Mouse (Mus musculus) ES-E14 (cell line): ENCODE data around the gene Plbd2. TPM values are rescaled to one million over a fixed set of nuclear protein-coding genes. Genes with fewer than 3 reads are reported as not detected.
A peak's percentile ranks its signal among the peaks of the same experiment; 100 is the strongest.
"Not testable (repeated sequence)": the region's sequence is repeated elsewhere in the genome, so short reads cannot be mapped to it uniquely, and the experiment has no call there.

Source experiments
- DNase-seq: peaks from one replicate; pipeline ENCODE4 v3.0.0-alpha.2; 2013; ENCODE audit warnings: low read depth, low spot score
- H3K27ac ChIP-seq: 2 replicates; pipeline ENCODE4 v1.5.1; 2012; ENCODE audit warnings: low read depth, mild to moderate bottlenecking, low read length, moderate library complexity, mixed read lengths; ENCODE audit not compliant: poor library complexity, insufficient read depth, severe bottlenecking
- H3K36me3 ChIP-seq: 2 replicates; pipeline ENCODE4 v1.6.1; 2012; ENCODE audit warnings: mild to moderate bottlenecking, low read length, moderate library complexity, mixed read lengths; ENCODE audit not compliant: control insufficient read depth, poor library complexity, insufficient read depth, severe bottlenecking
- H3K4me1 ChIP-seq, 2 experiments: fragments of 150-350 bp in 1 of 2; sonication (generic) in 1 of 2; 2 replicates each; pipeline ENCODE4 v1.6.1; 2012; ENCODE audit warnings: low read length in 2 of 2, mild to moderate bottlenecking in 1 of 2, mixed read lengths in 1 of 2; ENCODE audit not compliant: control insufficient read depth in 2 of 2, insufficient read depth in 2 of 2, poor library complexity in 1 of 2
- H3K4me3 ChIP-seq, 2 experiments: fragments of 150-350 bp in 1 of 2; sonication (generic) in 1 of 2; 2 replicates each; pipeline ENCODE4 v1.5.1; 2012; ENCODE audit warnings: low read length in 2 of 2, low read depth in 1 of 2, mild to moderate bottlenecking in 1 of 2, mixed read lengths in 1 of 2; ENCODE audit not compliant: insufficient read depth in 1 of 2, poor library complexity in 1 of 2, severe bottlenecking in 1 of 2
- H3K9ac ChIP-seq: 2 replicates; pipeline ENCODE4 v1.6.1; 2012; ENCODE audit warnings: low read depth, mild to moderate bottlenecking, low read length, mixed read lengths; ENCODE audit not compliant: poor library complexity, insufficient read depth, severe bottlenecking
- H3K9me3 ChIP-seq: fragments of 150-350 bp; sonication (generic); 2 replicates; pipeline ENCODE4 v1.6.1; 2012; ENCODE audit warnings: low read depth, mild to moderate bottlenecking, low read length; ENCODE audit not compliant: control insufficient read depth, insufficient read depth
- CHD2 ChIP-seq: IDR thresholded peaks from 2 replicates; pipeline ENCODE4 v1.6.1; 2014; ENCODE audit warnings: mild to moderate bottlenecking, low read depth, low read length, inconsistent platforms
- HCFC1 ChIP-seq: IDR thresholded peaks from 2 replicates; pipeline ENCODE4 v1.6.1; 2012; ENCODE audit warnings: low read length, inconsistent platforms, borderline replicate concordance; ENCODE audit not compliant: insufficient read depth
- MAFK ChIP-seq: IDR thresholded peaks from 2 replicates; pipeline ENCODE4 v1.6.1; 2014; ENCODE audit warnings: mild to moderate bottlenecking, low read depth, low read length, inconsistent platforms; ENCODE audit not compliant: insufficient read depth
- ZC3H11A ChIP-seq: IDR thresholded peaks from 2 replicates; pipeline ENCODE4 v1.6.1; 2012; ENCODE audit warnings: low read depth, mild to moderate bottlenecking, inconsistent platforms, low read length, borderline replicate concordance
- ZNF384 ChIP-seq: IDR thresholded peaks from 2 replicates; pipeline ENCODE4 v1.6.1; 2012; ENCODE audit warnings: low read depth, low read length, inconsistent platforms
- in situ Hi-C, 2 experiments: fragments of 600-800 bp; cut with MboI; formaldehyde crosslinking; loops; one replicate each; pipeline ENCODE4 v1.15.1; 2025; ENCODE audit warnings: low sequenced_read_pairs in 2 of 2, inconsistent platforms in 1 of 2; ENCODE audit not compliant: unreplicated experiment in 2 of 2
- total RNA-seq: library from RNA; depleted of rRNA; stranded (reverse); fragments of 300-350 nt; gene quantifications from 2 replicates; pipeline ENCODE4 v1.2.3, GENCODE M21; 2012

Plbd2 gene
- total RNA-seq, 1 experiment, result 35.3 TPM

DNA sequence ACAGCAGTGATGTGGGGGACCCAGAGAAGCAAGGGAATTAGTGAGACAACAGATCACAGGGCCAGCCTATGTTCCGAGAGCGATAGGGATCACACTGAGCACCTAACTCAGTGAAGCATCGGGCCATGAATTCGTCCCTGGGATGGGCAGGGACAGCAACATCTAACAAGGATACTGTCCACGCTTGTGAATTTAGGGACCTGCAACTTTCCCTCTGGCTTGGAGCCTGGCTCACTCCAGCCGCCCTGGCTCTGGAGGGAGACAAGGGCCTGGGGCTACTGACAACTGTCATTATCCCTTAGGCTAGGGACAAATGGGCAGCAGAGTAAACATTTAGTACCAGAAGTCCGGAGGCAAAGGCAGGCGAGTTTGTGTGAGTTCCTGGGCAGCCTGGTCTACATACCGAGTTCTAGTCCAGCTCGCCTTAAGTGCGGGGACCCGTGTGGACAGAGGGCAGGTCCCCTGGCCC is 716 bp downstream of the Plbd2 start:
- TF ChIP-seq HCFC1, result no peak
- no peak for TF ChIP-seq ZC3H11A
- no peak for TF ChIP-seq MAFK
- no peak for TF ChIP-seq ZNF384
- no peak for TF ChIP-seq CHD2
- H3K4me3 ChIP-seq, result peak overlapping the region; percentile 72 to 85
- DNase-seq, result no peak
- no peak overlapping the region for H3K27ac ChIP-seq
- no peaks in the 10 kb centered on the region for H3K9me3 ChIP-seq
- peaks cover 2% of the 10 kb centered on the region; the same call in 1 of the 2 replicates for H3K36me3 ChIP-seq
- no peaks in the 10 kb centered on the region; a peak in 1 of 4 replicates for H3K4me1 ChIP-seq
- in situ Hi-C loops, result no loop called here
- H3K9ac ChIP-seq, result peak overlapping the region; percentile 93

DNA sequence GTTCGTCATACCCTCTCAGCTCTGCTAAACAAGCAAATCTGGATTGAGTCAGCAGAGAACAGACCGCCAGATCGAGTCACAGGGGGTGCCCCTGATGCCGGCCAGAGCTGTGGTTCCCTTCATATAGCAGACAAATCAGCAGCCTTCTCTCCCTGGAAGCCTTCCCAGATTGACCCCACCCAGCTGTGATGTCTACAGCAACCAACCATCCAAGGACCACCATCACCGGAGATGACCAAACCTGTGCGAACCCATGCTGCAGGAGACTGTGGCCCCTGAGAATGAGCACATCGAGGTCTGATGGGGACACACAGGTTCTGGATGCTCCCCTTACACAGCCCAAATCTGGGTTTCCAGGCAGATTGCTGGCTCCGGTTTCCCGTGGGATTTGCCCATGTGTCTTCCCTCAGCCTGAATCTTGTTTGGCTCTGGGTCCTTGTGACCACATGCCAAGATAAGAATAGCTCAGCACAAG is 1.2 kb downstream of the Plbd2 start:
- TF ChIP-seq ZC3H11A (no peak), HCFC1 (no peak), MAFK (no peak), ZNF384 (no peak), CHD2 (no peak)
- Histone ChIP-seq H3K36me3 (peaks cover 2% of the 10 kb centered on the region; the same call in 1 of the 2 replicates), H3K9me3 (no peaks in the 10 kb centered on the region), H3K4me3 (peak overlapping the region; percentile 72 to 85), H3K27ac (no peak overlapping the region), H3K9ac (peak overlapping the region; percentile 93), H3K4me1 (peaks cover 0 to 1% of the 10 kb centered on the region in 2 experiments; a peak in 2 of 4 replicates)
- in situ Hi-C loops, result no loop called here
- no peak for DNase-seq

DNA sequence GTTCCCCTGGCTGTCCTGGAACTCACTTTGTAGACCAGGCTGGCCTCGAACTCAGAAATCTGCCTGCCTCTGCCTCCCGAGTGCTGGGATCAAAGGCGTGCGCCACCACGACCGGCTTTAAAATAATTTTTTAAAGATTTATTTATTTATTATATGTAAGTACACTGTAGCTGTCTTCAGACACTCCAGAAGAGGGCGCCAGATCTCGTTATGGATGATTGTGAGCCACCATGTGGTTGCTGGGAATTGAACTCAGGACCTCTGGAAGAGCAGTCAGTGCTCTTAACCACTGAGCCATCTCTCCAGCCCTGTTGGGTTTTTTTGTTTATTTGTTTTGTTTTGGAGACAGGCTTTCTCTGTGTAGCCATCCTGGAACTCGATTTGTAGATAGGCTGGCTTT is 2.8 kb downstream of the Plbd2 start:
- H3K4me3 ChIP-seq, DNase-seq, H3K27ac ChIP-seq, H3K9ac ChIP-seq, H3K9me3 ChIP-seq, H3K36me3 ChIP-seq, in situ Hi-C loops, H3K4me1 ChIP-seq: not testable (repeated sequence)

- TF ChIP-seq CHD2, result no peak
- TF ChIP-seq MAFK, result no peak
- TF ChIP-seq ZC3H11A, result no peak
- TF ChIP-seq HCFC1, result no peak
- TF ChIP-seq ZNF384, result no peak
- in situ Hi-C loops, result no loop called here
- DNase-seq, result no peak
- Histone ChIP-seq H3K27ac (no peak overlapping the region), H3K4me1 (peaks cover 0 to 4% of the 10 kb centered on the region in 2 experiments; a peak in 3 of 4 replicates), H3K9ac (no peak overlapping the region), H3K9me3 (no peaks in the 10 kb centered on the region), H3K36me3 (peaks cover 2% of the 10 kb centered on the region; the same call in 1 of the 2 replicates), H3K4me3 (no peak overlapping the region)
Observed at GRCm38 (mm10) chr5:120499202-120499601, 4.2 kb downstream of the Plbd2 start.

GRCm38 (mm10) chr5:120497071-120497470 is 6.4 kb downstream of the Plbd2 start:
- H3K27ac ChIP-seq, result no peak overlapping the region
- DNase-seq, result no peak
- H3K4me1 ChIP-seq, result peaks cover 0 to 13% of the 10 kb centered on the region in 2 experiments; a peak in 3 of 4 replicates
- in situ Hi-C loops, result no loop called here
- H3K4me3 ChIP-seq, result no peak overlapping the region
- no peak for TF ChIP-seq CHD2
- TF ChIP-seq ZNF384, result no peak
- TF ChIP-seq HCFC1, result no peak
- TF ChIP-seq MAFK, result no peak
- TF ChIP-seq ZC3H11A, result no peak
- H3K9me3 ChIP-seq, result no peaks in the 10 kb centered on the region
- H3K36me3 ChIP-seq, result peaks cover 6% of the 10 kb centered on the region; the same call in 1 of the 2 replicates
- H3K9ac ChIP-seq, result no peak overlapping the region
